Mouse (Mus musculus) testis, adult 2 months (tissue): ENCODE data around the gene Orai3.
A peak's percentile ranks its signal among the peaks of the same experiment; 100 is the strongest.

Experiments
- CTCF ChIP-seq: fragments of 200-500 bp; IDR thresholded peaks from 2 replicates; pipeline ENCODE4 v1.5.1; 2012; ENCODE audit warnings: low read depth, mild to moderate bottlenecking, inconsistent platforms, low read length, moderate library complexity; ENCODE audit not compliant: control insufficient read depth, insufficient read depth, insufficient replicate concordance
- POLR2A ChIP-seq: fragments of 200-500 bp; IDR thresholded peaks from 2 replicates; pipeline ENCODE4 v1.6.1; 2012; ENCODE audit warnings: low read depth, mild to moderate bottlenecking, inconsistent platforms, low read length, moderate library complexity; ENCODE audit not compliant: control insufficient read depth

DNA sequence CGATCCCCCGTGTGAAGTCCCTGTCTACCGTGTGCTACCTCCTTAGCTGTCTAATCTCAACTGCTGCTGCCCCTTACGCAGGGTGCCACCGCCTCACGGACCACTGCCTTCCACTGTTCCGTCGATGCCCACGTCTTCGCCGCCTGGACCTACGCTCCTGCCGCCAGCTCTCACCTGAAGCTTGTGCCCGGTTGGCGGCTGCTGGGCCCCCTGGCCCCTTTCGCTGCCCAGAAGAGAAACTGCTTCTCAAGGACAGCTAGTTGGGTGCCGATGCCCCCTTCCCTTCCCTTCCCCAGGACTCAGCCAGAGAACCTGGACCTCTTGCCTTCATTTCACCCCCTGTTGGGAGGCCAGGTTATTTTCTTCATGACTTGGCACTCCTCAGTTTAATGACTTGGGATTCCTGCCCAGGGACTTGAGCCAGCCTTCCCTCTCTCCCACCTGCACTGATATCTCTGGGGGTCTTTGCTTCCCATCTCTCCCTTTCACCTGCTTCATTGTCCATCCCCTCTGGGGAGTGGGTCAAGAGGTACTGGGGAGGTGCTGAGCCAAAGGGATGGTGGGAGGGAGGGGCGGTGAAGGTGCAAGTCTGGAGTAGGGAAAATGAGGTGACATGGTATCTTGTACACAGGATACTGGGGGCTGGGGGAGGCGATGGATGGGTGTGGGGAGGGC is 1.8 kb upstream of the Orai3 start:
- TF ChIP-seq CTCF (no peak), POLR2A (peak; percentile 81; the same call in 1 of the 2 replicates)
